Comparison of ENCODE assay signal across 16 mouse cellular contexts in genomic region chr7:25576793-25577437, GRCm38 (mm10). TPM values are rescaled to one million over a fixed set of nuclear protein-coding genes. Genes with fewer than 3 reads are reported as not detected.
DNase-seq lines count a peak whose midpoint lies in the region; ATAC-seq and TF ChIP-seq lines count a peak whose summit lies in the region.
"Not testable (repeated sequence)": the region's sequence is repeated elsewhere in the genome, so short reads cannot be mapped to it uniquely, and the experiment has no call there.
"Had no signal": no experiment of that assay in that cellular context is flagged by ENCODE, and none has a peak within 500 bp of the region (broad histone marks: within the 10 kb centered on the region; RNA-seq: fewer than 3 reads in every experiment).

No protein-coding gene starts in this region.

- not testable (repeated sequence) for H3K4me3 ChIP-seq in embryonic facial prominence, embryonic 14.5 days (ENCODE audit: low read depth, low read length); intestine, embryonic 16.5 days (ENCODE audit: low read length); lung, embryonic 16.5 days (ENCODE audit: low read length); midbrain, postnatal 0 days (ENCODE audit: low read depth, low read length); stomach, embryonic 14.5 days (ENCODE audit: low read depth, low read length)

- peak overlapping the region; percentile 58; the same call in 1 of the 2 replicates for H3K27ac ChIP-seq in embryonic facial prominence, embryonic 14.5 days (replicated peaks; ENCODE audit: low read depth, low read length)
- not testable (repeated sequence) for H3K27ac ChIP-seq in intestine, embryonic 16.5 days (ENCODE audit: low read length); lung, embryonic 16.5 days (ENCODE audit: low read length); midbrain, postnatal 0 days (ENCODE audit: low read depth, low read length)
- peak overlapping the region; percentile 74 for H3K27ac ChIP-seq in stomach, embryonic 14.5 days (ENCODE audit: low read length)

- not testable (repeated sequence) for H3K9ac ChIP-seq in embryonic facial prominence, embryonic 14.5 days (ENCODE audit: low read depth, low read length); intestine, embryonic 16.5 days (ENCODE audit: low read depth, low read length); lung, embryonic 16.5 days (ENCODE audit: low read length); midbrain, postnatal 0 days (replicated peaks; ENCODE audit: low read length, poor library complexity, severe bottlenecking); stomach, embryonic 14.5 days (replicated peaks; ENCODE audit: low read depth, low read length)

- H3K27me3 ChIP-seq in embryonic facial prominence, embryonic 14.5 days (replicated peaks; ENCODE audit: control insufficient read depth, insufficient read depth, low read length); intestine, embryonic 16.5 days (replicated peaks; ENCODE audit: control insufficient read depth, insufficient read depth, low read length); lung, embryonic 16.5 days (ENCODE audit: control insufficient read depth, insufficient read depth, low read depth, low read length); midbrain, postnatal 0 days (ENCODE audit: insufficient read depth, low read length); stomach, embryonic 14.5 days (ENCODE audit: control insufficient read depth, insufficient read depth, low read length): not testable (repeated sequence)

- H3K4me1 ChIP-seq in embryonic facial prominence, embryonic 14.5 days (ENCODE audit: control insufficient read depth, insufficient read depth, low read length); intestine, embryonic 16.5 days (ENCODE audit: control insufficient read depth, insufficient read depth, low read length); lung, embryonic 16.5 days (replicated peaks; ENCODE audit: control insufficient read depth, insufficient read depth, low read length); midbrain, postnatal 0 days (ENCODE audit: insufficient read depth, low read length); stomach, embryonic 14.5 days (ENCODE audit: control insufficient read depth, insufficient read depth, low read length): not testable (repeated sequence)

- H3K4me2 ChIP-seq in embryonic facial prominence, embryonic 14.5 days (ENCODE audit: low read depth, low read length); intestine, embryonic 16.5 days (ENCODE audit: low read depth, low read length); lung, embryonic 16.5 days (ENCODE audit: low read depth, low read length); midbrain, postnatal 0 days (ENCODE audit: low read depth, low read length, poor library complexity, severe bottlenecking); stomach, embryonic 14.5 days (replicated peaks; ENCODE audit: low read depth, low read length): not testable (repeated sequence)

- not testable (repeated sequence) for DNase-seq in embryonic facial prominence, embryonic 14.5 days (ENCODE audit: low spot score); midbrain, postnatal 0 days (ENCODE audit: low spot score)
- DNase-seq in kidney, postnatal 14 days: peak; percentile 30
- DNase-seq in thymus, postnatal 36 days: peak; percentile 29 to 40

- not testable (repeated sequence) for H3K36me3 ChIP-seq in embryonic facial prominence, embryonic 14.5 days (ENCODE audit: control insufficient read depth, insufficient read depth, low read length); intestine, embryonic 16.5 days (ENCODE audit: control insufficient read depth, insufficient read depth, low read length); lung, embryonic 16.5 days (ENCODE audit: control insufficient read depth, insufficient read depth, low read length); midbrain, postnatal 0 days (ENCODE audit: insufficient read depth, low read length); stomach, embryonic 14.5 days (ENCODE audit: control insufficient read depth, insufficient read depth, low read length)

- not testable (repeated sequence) for H3K9me3 ChIP-seq in embryonic facial prominence, embryonic 14.5 days (ENCODE audit: control insufficient read depth, low read length); intestine, embryonic 16.5 days (ENCODE audit: control insufficient read depth, low read length); lung, embryonic 16.5 days (ENCODE audit: control insufficient read depth, low read length); midbrain, postnatal 0 days (ENCODE audit: low read length); stomach, embryonic 14.5 days (ENCODE audit: control insufficient read depth, low read depth, low read length)

- WGBS in embryonic facial prominence, embryonic 14.5 days: 78% methylated on average over 11 of the region's 14 CpGs
- WGBS in intestine, embryonic 16.5 days: 66% methylated on average over 12 of the region's 14 CpGs
- 63% methylated on average over 12 of the region's 14 CpGs for WGBS in lung, embryonic 16.5 days
- WGBS in midbrain, postnatal 0 days: 68% methylated on average over 11 of the region's 14 CpGs
- WGBS in stomach, embryonic 14.5 days: 72% methylated on average over 11 of the region's 14 CpGs

- not testable (repeated sequence) for TF ChIP-seq CTCF in midbrain, postnatal 0 days (IDR thresholded peaks at IDR 0.05)

- ATAC-seq in CD4-positive, CD25-positive, alpha-beta regulatory T cell, adult 4 months: peak; percentile 92
- not testable (repeated sequence) for ATAC-seq in embryonic facial prominence, embryonic 14.5 days (ENCODE audit: low read depth); stomach, embryonic 14.5 days (ENCODE audit: insufficient number of reproducible peaks, insufficient read depth, low FRiP score, low read depth)
- ATAC-seq in intestine, embryonic 16.5 days: peak; percentile 77
- ATAC-seq in lung, embryonic 16.5 days (ENCODE audit: low read depth): peak; percentile 36
- peak; percentile 23; the same call in 1 of the 2 replicates for ATAC-seq in midbrain, postnatal 0 days (ENCODE audit: low FRiP score)

RNA-seq across cellular contexts. Expression of gene Ceacam2, which starts 37.3 kb away (rescaled TPM):
- not detected for polyA plus RNA-seq in CD4-positive, CD25-positive, alpha-beta regulatory T cell, adult 4 months (2017; shearing (Covaris generic))
- 0.19 TPM in 1 of 2 replicates, not detected in the other for polyA plus RNA-seq in embryonic facial prominence, embryonic 14.5 days (2014; fragmentation: Nextera tagmentation; extraction: Ambion mirVana)
- not detected in 2 replicates for polyA plus RNA-seq in intestine, embryonic 16.5 days (2015; fragmentation: Nextera tagmentation; extraction: Ambion mirVana)
- polyA plus RNA-seq in lung, embryonic 16.5 days (2015; fragmentation: Nextera tagmentation; extraction: Ambion mirVana): 0.09 TPM in 1 of 2 replicates, not detected in the other
- total RNA-seq in midbrain, postnatal 0 days (2014; rRNA removed): not detected in 2 replicates
- not detected in 2 replicates for polyA plus RNA-seq in midbrain, postnatal 0 days (2015; fragmentation: Nextera tagmentation; extraction: Ambion mirVana)
- not detected in 2 replicates for polyA plus RNA-seq in stomach, embryonic 14.5 days (2014; fragmentation: Nextera tagmentation; extraction: Ambion mirVana)
- polyA plus RNA-seq: embryonic facial prominence, embryonic 10.5 days; neural tube, embryonic 12.5 days had no signal

RNA-seq across cellular contexts. Expression of gene Erich4, which starts 38.8 kb away (rescaled TPM):
- polyA plus RNA-seq in CD4-positive, CD25-positive, alpha-beta regulatory T cell, adult 4 months (2017; shearing (Covaris generic)): not detected
- polyA plus RNA-seq in embryonic facial prominence, embryonic 14.5 days (2014; fragmentation: Nextera tagmentation; extraction: Ambion mirVana): not detected in 2 replicates
- 31.8 and 43.6 TPM in 2 replicates for polyA plus RNA-seq in intestine, embryonic 16.5 days (2015; fragmentation: Nextera tagmentation; extraction: Ambion mirVana)
- 0.23 TPM in 1 of 2 replicates, not detected in the other for polyA plus RNA-seq in lung, embryonic 16.5 days (2015; fragmentation: Nextera tagmentation; extraction: Ambion mirVana)
- not detected in 2 replicates for total RNA-seq in midbrain, postnatal 0 days (2014; rRNA removed)
- not detected in 2 replicates for polyA plus RNA-seq in midbrain, postnatal 0 days (2015; fragmentation: Nextera tagmentation; extraction: Ambion mirVana)
- polyA plus RNA-seq in stomach, embryonic 14.5 days (2014; fragmentation: Nextera tagmentation; extraction: Ambion mirVana): not detected in 2 replicates
- total RNA-seq: adrenal gland, adult 18-20 months; gastrocnemius, adult 8-10 months; heart, postnatal 10 days; left cerebral cortex, postnatal 14 days had no signal
- polyA plus RNA-seq: embryonic facial prominence, embryonic 10.5 days; hindbrain, embryonic 14.5 days; midbrain, embryonic 15.5 days; neural tube, embryonic 12.5 days had no signal

RNA-seq across cellular contexts. Expression of gene Dmac2, which starts 42.3 kb away (rescaled TPM):
- 10 to 100 TPM; 44.2 to 66.2 TPM for polyA plus RNA-seq in CD4-positive, CD25-positive, alpha-beta regulatory T cell, adult 4 months (2017; shearing (Covaris generic))
- 27.9 and 30.3 TPM in 2 replicates for polyA plus RNA-seq in embryonic facial prominence, embryonic 14.5 days (2014; fragmentation: Nextera tagmentation; extraction: Ambion mirVana)
- 41.8 and 43.4 TPM in 2 replicates for polyA plus RNA-seq in intestine, embryonic 16.5 days (2015; fragmentation: Nextera tagmentation; extraction: Ambion mirVana)
- polyA plus RNA-seq in lung, embryonic 16.5 days (2015; fragmentation: Nextera tagmentation; extraction: Ambion mirVana): 34.5 TPM in 2 replicates
- 54.3 and 58.1 TPM in 2 replicates for total RNA-seq in midbrain, postnatal 0 days (2014; rRNA removed)
- polyA plus RNA-seq in midbrain, postnatal 0 days (2015; fragmentation: Nextera tagmentation; extraction: Ambion mirVana): 47.5 and 50.6 TPM in 2 replicates
- polyA plus RNA-seq in stomach, embryonic 14.5 days (2014; fragmentation: Nextera tagmentation; extraction: Ambion mirVana): 39.0 and 44.9 TPM in 2 replicates

RNA-seq across cellular contexts. Expression of gene B3gnt8, which starts 49.5 kb away (rescaled TPM):
- polyA plus RNA-seq in CD4-positive, CD25-positive, alpha-beta regulatory T cell, adult 4 months (2017; shearing (Covaris generic)): under 1 TPM; 0.27 to 0.81 TPM
- 5.6 and 5.8 TPM in 2 replicates for polyA plus RNA-seq in embryonic facial prominence, embryonic 14.5 days (2014; fragmentation: Nextera tagmentation; extraction: Ambion mirVana)
- 6.8 and 7.5 TPM in 2 replicates for polyA plus RNA-seq in intestine, embryonic 16.5 days (2015; fragmentation: Nextera tagmentation; extraction: Ambion mirVana)
- polyA plus RNA-seq in lung, embryonic 16.5 days (2015; fragmentation: Nextera tagmentation; extraction: Ambion mirVana): 10.5 and 11.1 TPM in 2 replicates
- 0.80 and 1.4 TPM in 2 replicates for total RNA-seq in midbrain, postnatal 0 days (2014; rRNA removed)
- polyA plus RNA-seq in midbrain, postnatal 0 days (2015; fragmentation: Nextera tagmentation; extraction: Ambion mirVana): 0.62 and 0.97 TPM in 2 replicates
- 6.2 and 6.5 TPM in 2 replicates for polyA plus RNA-seq in stomach, embryonic 14.5 days (2014; fragmentation: Nextera tagmentation; extraction: Ambion mirVana)

Comparison
In these comparisons a context has a peak if more than half of its experiments do, and no peak if none do; other contexts are left out.
1. RNA of gene Erich4, which starts 38.8 kb away (polyA plus RNA-seq): 31.8 to 43.6 TPM in intestine, embryonic 16.5 days; 0.23 TPM in lung, embryonic 16.5 days, not detected in stomach, embryonic 14.5 days, not detected in CD4-positive, CD25-positive, alpha-beta regulatory T cell, adult 4 months, not detected in embryonic facial prominence, embryonic 14.5 days and not detected in midbrain, postnatal 0 days; every median in the first group is over 10 times any median in the second.